Mouse (Mus musculus): ENCODE data around the gene Ssb. TPM values are rescaled to one million over a fixed set of nuclear protein-coding genes. Genes with fewer than 3 reads are reported as not detected.

Ssb gene
- total and polyA plus RNA-seq, 2 experiments = 1.5 to 40.3 TPM

DNA sequence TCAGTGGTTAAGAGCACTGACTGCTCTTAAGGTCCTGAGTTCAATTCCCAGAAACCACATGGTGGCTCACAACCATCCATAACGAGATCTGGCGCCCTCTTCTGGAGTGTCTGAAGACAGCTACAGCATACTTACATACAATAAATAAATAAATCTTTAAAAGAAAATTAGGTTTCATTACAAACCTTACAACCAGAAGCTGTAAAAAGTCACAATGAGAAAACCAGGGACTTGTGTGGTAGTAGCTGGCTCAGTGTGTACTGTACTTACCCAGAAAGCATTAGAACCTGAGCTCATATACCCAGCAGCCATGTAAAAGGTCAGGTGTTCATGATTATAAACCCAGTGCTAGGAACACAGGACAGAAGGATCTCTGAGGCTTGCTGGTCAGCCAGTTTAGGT, 22.6 kb downstream of the Ssb start:
- 69% methylated on average over 2 of the region's 2 CpGs for WGBS
- DNase-seq (ENCODE audit: extremely low read depth, low read depth, low spot score) = no peak
- no peak overlapping the region for H3K9ac ChIP-seq (ENCODE audit: low read depth, low read length)

DNA sequence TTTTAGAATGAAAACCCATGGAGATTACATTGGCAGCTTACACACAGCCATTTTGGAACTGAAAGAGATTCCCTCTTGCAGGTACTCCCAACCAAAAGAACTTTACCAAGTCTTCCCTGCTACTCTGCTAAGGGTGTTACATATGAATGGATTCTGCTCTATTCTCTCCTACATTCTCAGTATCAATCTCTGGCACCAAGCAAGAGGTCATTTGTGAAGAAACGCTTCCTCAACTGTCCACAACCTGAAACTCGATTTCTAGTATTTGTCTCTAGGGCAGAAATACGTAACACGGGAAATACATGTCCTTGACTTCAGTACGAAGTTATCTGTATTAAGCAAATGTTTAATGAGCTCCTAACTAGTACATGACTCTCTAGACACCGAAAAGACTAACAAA, 23.2 kb downstream of the Ssb start:
- H3K4me3 ChIP-seq (ENCODE audit: insufficient read depth, low read depth, low read length) = peak overlapping the region; percentile 80; the same call in 1 of the 2 replicates
- H3K9ac ChIP-seq (ENCODE audit: low read depth, low read length) = no peak overlapping the region
- peak; percentile 69 for DNase-seq (ENCODE audit: extremely low read depth, low read depth, low spot score)
- peak overlapping the region; percentile 45; the same call in 1 of the 2 replicates for H3K27ac ChIP-seq (replicated peaks; ENCODE audit: insufficient read depth, low read depth, low read length)
- H3K27me3 ChIP-seq (ENCODE audit: control insufficient read depth, insufficient read depth, low read length) = no peaks in the 10 kb centered on the region
- WGBS = 2% methylated on average over 6 of the region's 6 CpGs
- H3K79me2 ChIP-seq (ENCODE audit: control insufficient read depth, insufficient read depth, low read length) = 0 out of 2 replicates have a peak, but pooled peaks cover 2% of the 10 kb centered on the region
- H3K36me3 ChIP-seq (ENCODE audit: control insufficient read depth, insufficient read depth, low read length) = no peaks in the 10 kb centered on the region; the same call in 1 of the 2 replicates
- TF ChIP-seq POLR2A (IDR thresholded peaks at IDR 0.05; ENCODE audit: extremely low read depth, insufficient read depth, low read length) (no peak), CTCF (IDR thresholded peaks at IDR 0.05; ENCODE audit: low read depth, low read length) (no peak)
- peaks cover 7% of the 10 kb centered on the region for H3K4me1 ChIP-seq (ENCODE audit: control insufficient read depth, insufficient read depth, low read length)

More for the DNA sequence above, 22.6 kb downstream of the Ssb start:
- Histone ChIP-seq H3K79me2 (ENCODE audit: control insufficient read depth, insufficient read depth, low read length) (0 out of 2 replicates have a peak, but pooled peaks cover 2% of the 10 kb centered on the region), H3K4me1 (ENCODE audit: control insufficient read depth, insufficient read depth, low read length) (peaks cover 4% of the 10 kb centered on the region), H3K27ac (replicated peaks; ENCODE audit: insufficient read depth, low read depth, low read length) (no peak overlapping the region), H3K4me3 (ENCODE audit: insufficient read depth, low read depth, low read length) (peak overlapping the region; percentile 29; the same call in 1 of the 2 replicates), H3K36me3 (ENCODE audit: control insufficient read depth, insufficient read depth, low read length) (no peaks in the 10 kb centered on the region; the same call in 1 of the 2 replicates), H3K27me3 (ENCODE audit: control insufficient read depth, insufficient read depth, low read length) (no peaks in the 10 kb centered on the region)
- TF ChIP-seq POLR2A (IDR thresholded peaks at IDR 0.05; ENCODE audit: extremely low read depth, insufficient read depth, low read length) (no peak), CTCF (IDR thresholded peaks at IDR 0.05; ENCODE audit: low read depth, low read length) (no peak)

DNA sequence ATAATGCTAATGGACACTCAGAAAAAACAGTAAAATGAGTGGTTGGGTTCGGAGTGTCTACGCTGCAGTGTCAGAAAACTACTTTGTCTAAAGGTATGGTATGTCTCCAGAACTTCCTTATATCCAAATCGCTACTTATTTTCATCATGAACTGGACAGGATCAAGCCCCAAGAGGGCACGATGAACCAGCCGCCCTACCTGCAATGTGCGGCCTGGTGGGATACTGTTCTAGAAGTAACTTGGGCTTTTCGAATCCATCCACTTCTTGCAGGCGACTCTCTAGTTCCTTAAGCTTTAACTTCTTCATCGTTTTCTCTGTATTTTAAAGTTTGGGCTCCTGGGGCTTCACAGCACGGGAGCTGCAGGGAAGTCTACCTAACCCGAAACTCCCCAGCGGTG, 23.7 kb downstream of the Ssb start:
- H3K9ac ChIP-seq (ENCODE audit: low read depth, low read length) = peak overlapping the region; percentile 58
- no peaks in the 10 kb centered on the region for H3K27me3 ChIP-seq (ENCODE audit: control insufficient read depth, insufficient read depth, low read length)
- no peaks in the 10 kb centered on the region for H3K36me3 ChIP-seq (ENCODE audit: control insufficient read depth, insufficient read depth, low read length)
- peaks cover 7% of the 10 kb centered on the region for H3K4me1 ChIP-seq (ENCODE audit: control insufficient read depth, insufficient read depth, low read length)
- no peak for DNase-seq (ENCODE audit: extremely low read depth, low read depth, low spot score)
- 2% methylated on average over 12 of the region's 12 CpGs for WGBS
- H3K4me3 ChIP-seq (ENCODE audit: insufficient read depth, low read depth, low read length) = peak overlapping the region; percentile 80
- 0 out of 2 replicates have a peak, but pooled peaks cover 2% of the 10 kb centered on the region for H3K79me2 ChIP-seq (ENCODE audit: control insufficient read depth, insufficient read depth, low read length)
- no peak for TF ChIP-seq CTCF (IDR thresholded peaks at IDR 0.05; ENCODE audit: low read depth, low read length)
- TF ChIP-seq POLR2A (IDR thresholded peaks at IDR 0.05; ENCODE audit: extremely low read depth, insufficient read depth, low read length) = no peak
- peak overlapping the region; percentile 15; the same call in 1 of the 2 replicates for H3K27ac ChIP-seq (replicated peaks; ENCODE audit: insufficient read depth, low read depth, low read length)

DNA sequence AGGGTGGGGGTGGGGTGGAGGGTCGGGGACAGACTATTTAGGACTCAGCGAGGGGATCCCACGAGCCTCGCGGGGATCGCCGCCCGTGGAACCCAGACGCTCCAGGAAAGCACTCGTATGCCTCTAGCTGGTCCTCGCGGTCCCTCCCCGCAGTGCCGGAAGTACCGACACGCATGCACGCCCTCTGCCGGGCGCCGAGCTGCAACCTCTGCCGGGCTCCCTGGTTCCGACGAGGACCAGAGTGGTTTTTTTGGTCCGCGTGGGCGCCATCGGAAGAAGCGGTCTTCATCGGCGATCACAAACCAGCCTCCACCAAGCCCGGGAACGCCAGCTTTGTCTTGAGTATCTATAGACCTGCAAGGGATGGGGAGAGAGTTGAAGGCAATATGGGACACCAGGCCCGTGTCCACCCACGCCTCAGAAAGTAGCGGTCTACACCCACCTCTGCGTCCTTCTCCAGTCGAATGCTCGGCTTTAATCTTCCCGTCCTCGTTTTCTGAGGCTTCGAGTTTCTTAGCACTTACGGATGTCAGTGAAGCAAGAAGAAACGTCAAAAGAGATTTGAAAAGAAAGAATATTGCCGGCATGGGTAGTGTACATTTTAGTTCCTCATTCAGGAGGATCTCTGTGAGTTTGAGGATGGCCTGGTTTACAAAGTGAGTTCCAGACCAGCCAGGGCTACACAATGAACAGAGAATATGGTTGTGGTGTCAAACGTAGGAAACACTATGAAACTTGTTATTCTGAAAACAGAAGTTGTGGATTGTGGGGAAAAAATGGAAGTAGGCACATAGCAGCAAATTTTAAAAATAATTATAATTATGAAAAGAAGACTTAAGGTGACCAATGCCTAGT, 24.3 kb downstream of the Ssb start, which contains the start of gene Mettl5:
Gene Mettl5, minus strand, starts transcription at position 165 of the 855 bp plus-strand sequence.
- peaks cover 7% of the 10 kb centered on the region for H3K4me1 ChIP-seq (ENCODE audit: control insufficient read depth, insufficient read depth, low read length)
- H3K27me3 ChIP-seq (ENCODE audit: control insufficient read depth, insufficient read depth, low read length) = no peaks in the 10 kb centered on the region
- peak within 1 kb of the TSS; percentile 75 for H3K9ac ChIP-seq (ENCODE audit: low read depth, low read length)
- peak within 1 kb of the TSS; percentile 80 for H3K4me3 ChIP-seq (ENCODE audit: insufficient read depth, low read depth, low read length)
- H3K79me2 ChIP-seq (ENCODE audit: control insufficient read depth, insufficient read depth, low read length) = 0 out of 2 replicates have a peak, but pooled peaks cover 2% of the 10 kb centered on the region
- peak; percentile 65 for TF ChIP-seq CTCF (IDR thresholded peaks at IDR 0.05; ENCODE audit: low read depth, low read length)
- peak; percentile 83 for TF ChIP-seq POLR2A (IDR thresholded peaks at IDR 0.05; ENCODE audit: extremely low read depth, insufficient read depth, low read length)
- H3K36me3 ChIP-seq (ENCODE audit: control insufficient read depth, insufficient read depth, low read length) = no peaks in the 10 kb centered on the region
- peak; percentile 72 for DNase-seq (ENCODE audit: extremely low read depth, low read depth, low spot score)
- 1% methylated on average over 45 of the region's 45 CpGs for WGBS
- H3K27ac ChIP-seq (replicated peaks; ENCODE audit: insufficient read depth, low read depth, low read length) = peak within 1 kb of the TSS; percentile 53

DNA sequence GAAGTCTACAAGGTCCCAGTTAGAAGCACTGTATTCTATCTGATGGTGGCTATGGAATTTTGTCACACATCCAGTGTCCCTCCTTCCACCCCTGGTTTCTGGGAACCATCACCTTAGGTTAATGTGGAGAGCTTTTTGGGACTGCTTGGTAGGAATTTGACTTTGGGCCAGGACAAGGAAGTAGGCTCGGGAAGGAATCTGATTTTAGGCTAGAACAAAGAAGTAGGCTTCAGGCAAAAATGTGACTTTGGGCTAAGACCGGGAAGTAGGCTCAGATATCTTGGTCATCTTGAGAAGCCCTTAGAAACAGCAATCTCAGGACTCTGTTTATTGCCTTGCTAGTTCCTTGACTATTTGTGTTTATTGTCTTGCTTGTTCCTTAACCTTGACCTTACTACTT, 27.6 kb downstream of the Ssb start:
- H3K9ac ChIP-seq (ENCODE audit: low read depth, low read length) = no peak overlapping the region
- WGBS = 66% methylated on average over 2 of the region's 2 CpGs
- DNase-seq (ENCODE audit: extremely low read depth, low read depth, low spot score) = no peak
- 0 out of 2 replicates have a peak, but pooled peaks cover 2% of the 10 kb centered on the region for H3K79me2 ChIP-seq (ENCODE audit: control insufficient read depth, insufficient read depth, low read length)
- peaks cover 7% of the 10 kb centered on the region for H3K4me1 ChIP-seq (ENCODE audit: control insufficient read depth, insufficient read depth, low read length)
- TF ChIP-seq POLR2A (IDR thresholded peaks at IDR 0.05; ENCODE audit: extremely low read depth, insufficient read depth, low read length) = no peak
- no peak for TF ChIP-seq CTCF (IDR thresholded peaks at IDR 0.05; ENCODE audit: low read depth, low read length)
- H3K4me3 ChIP-seq (ENCODE audit: insufficient read depth, low read depth, low read length) = no peak overlapping the region
- H3K27me3 ChIP-seq (ENCODE audit: control insufficient read depth, insufficient read depth, low read length) = no peaks in the 10 kb centered on the region
- no peaks in the 10 kb centered on the region for H3K36me3 ChIP-seq (ENCODE audit: control insufficient read depth, insufficient read depth, low read length)
- peak overlapping the region; percentile 69; the same call in 1 of the 2 replicates for H3K27ac ChIP-seq (replicated peaks; ENCODE audit: insufficient read depth, low read depth, low read length)

Data from liver, adult 2 months (tissue).